Mouse (Mus musculus): ENCODE measurements at regions not wholly inside any gene's neighbourhood (a gene's known extent, or its start where the extent isn't known, plus 50 kb on each side); places are given as distances from the start of the nearest gene placed in this dataset.

DNA sequence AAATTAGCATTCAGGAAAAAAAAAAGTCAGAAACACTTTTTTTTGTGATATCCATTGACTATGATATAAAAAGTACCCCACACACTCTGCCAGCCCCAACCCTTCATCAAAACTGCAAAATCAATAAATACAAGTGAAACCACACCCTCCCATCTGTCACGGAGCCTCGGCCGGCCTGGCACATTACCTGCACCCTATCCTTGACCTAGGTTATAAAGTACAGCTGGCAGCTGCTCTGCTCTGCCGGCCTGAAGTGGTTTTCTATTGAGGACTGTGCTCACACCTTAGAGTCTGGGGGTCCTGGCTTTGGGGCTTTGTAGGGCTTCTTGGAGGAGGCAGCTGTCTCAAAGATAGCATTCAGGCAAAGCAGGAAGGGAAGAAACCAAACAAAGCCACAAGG, 120.6 kb upstream of the Arglu1 start:
- ATAC-seq (ENCODE audit: insufficient number of reproducible peaks, low FRiP score, low TSS enrichment, low read depth): no peak
- no peak for DNase-seq (ENCODE audit: low spot score)
- Histone ChIP-seq H3K36me3 (ENCODE audit: control insufficient read depth, insufficient read depth, low read length) (no peaks in the 10 kb centered on the region), H3K27me3 (ENCODE audit: control insufficient read depth, insufficient read depth, low read length) (no peaks in the 10 kb centered on the region), H3K9me3 (ENCODE audit: control insufficient read depth, low read length) (no peaks in the 10 kb centered on the region), H3K4me3 (ENCODE audit: low read depth, low read length) (no peak overlapping the region), H3K9ac (ENCODE audit: low read length) (no peak overlapping the region), H3K27ac (replicated peaks; ENCODE audit: low read depth, low read length) (no peak overlapping the region), H3K4me2 (ENCODE audit: low read depth, severe bottlenecking) (no peak overlapping the region), H3K4me1 (ENCODE audit: control insufficient read depth, insufficient read depth, low read length) (no peaks in the 10 kb centered on the region)
- 12% methylated on average over 4 of the region's 4 CpGs for WGBS

DNA sequence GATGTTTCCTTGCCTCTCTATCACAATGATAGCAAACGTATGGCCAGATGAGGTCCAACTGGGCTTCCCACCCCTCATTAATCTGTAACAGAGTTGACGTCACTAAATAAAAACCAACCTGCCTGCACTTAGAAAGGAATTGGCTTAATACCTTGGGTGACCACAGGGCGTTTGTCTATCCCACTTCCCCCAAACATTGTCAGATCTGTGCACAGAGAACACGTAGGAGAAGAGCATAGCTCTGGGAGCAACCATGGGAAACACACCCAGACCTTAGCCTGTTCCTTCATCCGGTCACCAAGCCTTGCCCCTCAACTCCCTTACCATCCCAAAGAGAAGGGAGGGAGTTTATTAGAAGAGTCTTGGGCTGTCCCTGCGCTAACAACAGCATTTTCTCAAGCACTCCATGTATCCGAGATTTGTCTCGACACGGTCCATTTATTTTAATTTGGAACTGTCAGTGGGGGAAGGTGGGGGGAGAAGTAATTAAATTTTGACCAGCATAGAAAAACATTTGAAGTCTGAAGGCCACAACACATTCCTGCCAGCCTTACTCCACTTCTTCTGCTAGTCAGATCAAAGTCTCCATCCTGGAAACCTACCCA, 119.6 kb upstream of the Arglu1 start:
- no peak for ATAC-seq (ENCODE audit: insufficient number of reproducible peaks, low FRiP score, low TSS enrichment, low read depth)

DNA sequence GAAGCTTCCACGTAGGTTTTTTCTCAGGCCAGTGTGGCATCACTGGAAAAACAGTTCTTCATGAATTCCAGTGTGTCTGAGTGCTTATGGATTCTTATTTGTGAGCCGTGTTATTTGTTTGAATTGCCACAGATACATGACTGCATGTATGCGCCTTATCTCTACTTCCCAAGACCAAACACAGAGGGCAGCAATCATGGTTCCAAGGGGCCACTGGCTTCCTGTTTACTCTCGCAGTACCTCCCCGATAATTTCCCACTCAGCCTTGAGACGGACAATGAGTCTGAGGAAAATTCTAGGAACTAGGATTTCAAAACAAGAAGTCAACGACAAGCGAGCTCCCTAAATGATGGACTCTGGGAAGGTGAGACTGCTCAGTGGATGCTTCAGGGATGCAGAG, 119.0 kb upstream of the Arglu1 start:
- H3K9ac ChIP-seq (ENCODE audit: low read length): no peak overlapping the region
- no peaks in the 10 kb centered on the region for H3K27me3 ChIP-seq (ENCODE audit: control insufficient read depth, insufficient read depth, low read length)
- H3K36me3 ChIP-seq (ENCODE audit: control insufficient read depth, insufficient read depth, low read length): no peaks in the 10 kb centered on the region
- 89% methylated on average over 8 of the region's 8 CpGs for WGBS
- no peak overlapping the region for H3K4me2 ChIP-seq (ENCODE audit: low read depth, severe bottlenecking)
- H3K4me1 ChIP-seq (ENCODE audit: control insufficient read depth, insufficient read depth, low read length): no peaks in the 10 kb centered on the region
- no peaks in the 10 kb centered on the region for H3K9me3 ChIP-seq (ENCODE audit: control insufficient read depth, low read length)
- ATAC-seq (ENCODE audit: insufficient number of reproducible peaks, low FRiP score, low TSS enrichment, low read depth) (no peak), DNase-seq (ENCODE audit: low spot score) (no peak)
- H3K27ac ChIP-seq (replicated peaks; ENCODE audit: low read depth, low read length): no peak overlapping the region
- H3K4me3 ChIP-seq (ENCODE audit: low read depth, low read length): no peak overlapping the region

More for the DNA sequence above, 119.6 kb upstream of the Arglu1 start:
- H3K4me3 ChIP-seq (ENCODE audit: low read depth, low read length): no peak overlapping the region
- no peaks in the 10 kb centered on the region for H3K9me3 ChIP-seq (ENCODE audit: control insufficient read depth, low read length)
- H3K36me3 ChIP-seq (ENCODE audit: control insufficient read depth, insufficient read depth, low read length): no peaks in the 10 kb centered on the region
- no peak for DNase-seq (ENCODE audit: low spot score)
- H3K9ac ChIP-seq (ENCODE audit: low read length): no peak overlapping the region
- H3K27me3 ChIP-seq (ENCODE audit: control insufficient read depth, insufficient read depth, low read length): no peaks in the 10 kb centered on the region
- no peak overlapping the region for H3K27ac ChIP-seq (replicated peaks; ENCODE audit: low read depth, low read length)
- no peaks in the 10 kb centered on the region for H3K4me1 ChIP-seq (ENCODE audit: control insufficient read depth, insufficient read depth, low read length)
- WGBS: 50% methylated on average over 9 of the region's 9 CpGs
- H3K4me2 ChIP-seq (ENCODE audit: low read depth, severe bottlenecking): no peak overlapping the region

DNA sequence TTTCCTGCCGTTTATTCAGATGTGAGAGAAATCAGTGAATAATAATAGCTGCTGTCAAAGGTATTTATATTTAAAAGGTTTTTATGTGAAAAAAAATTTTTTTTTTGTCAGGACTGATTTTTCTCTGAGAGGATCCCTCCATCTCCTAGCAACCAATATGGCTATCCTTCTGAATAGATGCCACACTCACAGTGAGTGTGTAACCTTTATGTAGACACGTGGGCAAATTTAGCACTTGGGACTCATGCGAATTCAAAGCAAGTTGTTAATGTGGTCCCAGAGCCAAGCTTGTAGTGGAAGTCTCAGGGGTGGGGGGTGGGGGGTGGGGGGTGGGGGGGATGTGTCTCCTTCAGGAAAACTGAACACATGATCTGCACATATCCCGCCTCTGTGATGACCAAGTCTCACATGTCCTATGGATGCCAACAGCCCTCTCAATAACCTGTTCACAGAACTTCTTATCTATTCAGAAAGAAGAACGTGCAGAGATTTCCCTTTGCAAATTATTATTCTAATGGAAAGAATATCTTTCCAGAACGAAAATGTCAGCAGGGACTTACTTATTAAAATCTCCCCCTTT, 112.5 kb upstream of the Arglu1 start:
- no peak overlapping the region for H3K27ac ChIP-seq (replicated peaks; ENCODE audit: low read depth, low read length)
- H3K27me3 ChIP-seq (ENCODE audit: control insufficient read depth, insufficient read depth, low read length): no peaks in the 10 kb centered on the region
- H3K4me3 ChIP-seq (ENCODE audit: low read depth, low read length): no peak overlapping the region
- ATAC-seq (ENCODE audit: insufficient number of reproducible peaks, low FRiP score, low TSS enrichment, low read depth) (no peak), DNase-seq (ENCODE audit: low spot score) (no peak)
- no peaks in the 10 kb centered on the region for H3K4me1 ChIP-seq (ENCODE audit: control insufficient read depth, insufficient read depth, low read length)
- WGBS: 80% methylated on average over 6 of the region's 6 CpGs
- no peak overlapping the region for H3K4me2 ChIP-seq (ENCODE audit: low read depth, severe bottlenecking)
- H3K9me3 ChIP-seq (ENCODE audit: control insufficient read depth, low read length): no peaks in the 10 kb centered on the region
- no peaks in the 10 kb centered on the region for H3K36me3 ChIP-seq (ENCODE audit: control insufficient read depth, insufficient read depth, low read length)
- no peak overlapping the region for H3K9ac ChIP-seq (ENCODE audit: low read length)

DNA sequence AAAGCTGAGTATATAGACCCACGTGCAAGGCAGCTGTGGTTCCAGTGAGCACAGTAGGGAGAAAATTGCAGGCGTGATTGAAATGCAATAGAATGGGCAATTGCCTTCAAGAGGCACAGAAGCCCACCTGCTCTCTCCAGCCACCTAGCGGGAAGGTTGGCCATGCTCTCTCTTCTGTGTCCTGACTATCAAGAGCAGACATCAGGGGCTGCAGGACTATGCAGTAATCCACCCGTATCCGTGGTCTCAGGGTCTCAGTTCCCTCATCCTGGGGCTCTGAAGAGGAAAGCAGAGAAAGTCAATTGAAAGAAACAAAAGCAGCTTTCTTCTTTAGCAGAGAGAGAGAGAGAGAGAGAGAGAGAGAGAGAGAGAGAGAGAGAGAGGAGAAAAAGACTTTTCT, 112.0 kb upstream of the Arglu1 start:
- DNase-seq (ENCODE audit: low spot score) (no peak), ATAC-seq (ENCODE audit: insufficient number of reproducible peaks, low FRiP score, low TSS enrichment, low read depth) (no peak)

GRCm38 (mm10) chr8:8801578-8801977, 111.3 kb upstream of the Arglu1 start:
- ATAC-seq (ENCODE audit: insufficient number of reproducible peaks, low FRiP score, low TSS enrichment, low read depth) (no peak), DNase-seq (ENCODE audit: low spot score) (no peak)
- no peaks in the 10 kb centered on the region for H3K36me3 ChIP-seq (ENCODE audit: control insufficient read depth, insufficient read depth, low read length)
- H3K9ac ChIP-seq (ENCODE audit: low read length): no peak overlapping the region
- H3K27me3 ChIP-seq (ENCODE audit: control insufficient read depth, insufficient read depth, low read length): no peaks in the 10 kb centered on the region
- no peaks in the 10 kb centered on the region for H3K9me3 ChIP-seq (ENCODE audit: control insufficient read depth, low read length)
- H3K27ac ChIP-seq (replicated peaks; ENCODE audit: low read depth, low read length): no peak overlapping the region
- H3K4me3 ChIP-seq (ENCODE audit: low read depth, low read length): no peak overlapping the region
- WGBS: 76% methylated on average over 5 of the region's 5 CpGs
- H3K4me1 ChIP-seq (ENCODE audit: control insufficient read depth, insufficient read depth, low read length): no peaks in the 10 kb centered on the region
- H3K4me2 ChIP-seq (ENCODE audit: low read depth, severe bottlenecking): no peak overlapping the region

More for the DNA sequence above, 112.0 kb upstream of the Arglu1 start:
- Histone ChIP-seq H3K4me1 (ENCODE audit: control insufficient read depth, insufficient read depth, low read length) (no peaks in the 10 kb centered on the region), H3K27ac (replicated peaks; ENCODE audit: low read depth, low read length) (no peak overlapping the region), H3K9ac (ENCODE audit: low read length) (no peak overlapping the region), H3K9me3 (ENCODE audit: control insufficient read depth, low read length) (no peaks in the 10 kb centered on the region), H3K4me3 (ENCODE audit: low read depth, low read length) (no peak overlapping the region), H3K36me3 (ENCODE audit: control insufficient read depth, insufficient read depth, low read length) (no peaks in the 10 kb centered on the region), H3K27me3 (ENCODE audit: control insufficient read depth, insufficient read depth, low read length) (no peaks in the 10 kb centered on the region), H3K4me2 (ENCODE audit: low read depth, severe bottlenecking) (no peak overlapping the region)
- 65% methylated on average over 5 of the region's 5 CpGs for WGBS

- Histone ChIP-seq H3K27ac (replicated peaks; ENCODE audit: low read depth, low read length) (no peak overlapping the region), H3K4me1 (ENCODE audit: control insufficient read depth, insufficient read depth, low read length) (0 out of 2 replicates have a peak, but pooled peaks cover 3% of the 10 kb centered on the region)
- 71% methylated on average over 3 of the region's 3 CpGs for WGBS
Observed at GRCm38 (mm10) chr8:8797521-8797920, 107.2 kb upstream of the Arglu1 start.

DNA sequence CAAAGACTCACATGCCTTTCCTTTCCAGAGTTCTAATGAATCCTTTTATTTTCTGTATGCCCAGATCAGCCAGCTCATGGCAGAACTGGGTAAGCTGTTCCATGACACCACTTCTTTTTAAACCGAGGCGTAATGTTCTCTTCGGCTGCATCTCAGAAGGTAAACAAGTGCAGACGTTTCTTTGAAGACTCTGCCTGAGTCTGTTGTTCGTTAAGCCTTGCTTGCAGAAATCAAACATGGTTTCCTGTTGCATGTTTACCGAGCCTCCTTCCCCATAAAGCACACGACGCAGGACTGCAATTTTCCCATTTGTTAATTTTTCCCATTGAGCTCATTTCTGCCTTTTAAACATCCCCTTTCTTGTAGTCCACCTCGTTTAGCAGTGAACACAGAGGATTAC, 106.6 kb upstream of the Arglu1 start:
- no peak overlapping the region for H3K27ac ChIP-seq (replicated peaks; ENCODE audit: low read depth, low read length)
- no peak for ATAC-seq (ENCODE audit: insufficient number of reproducible peaks, low FRiP score, low TSS enrichment, low read depth)

More at GRCm38 (mm10) chr8:8797521-8797920, 107.2 kb upstream of the Arglu1 start:
- ATAC-seq (ENCODE audit: insufficient number of reproducible peaks, low FRiP score, low TSS enrichment, low read depth): no peak
- no peak overlapping the region for H3K4me2 ChIP-seq (ENCODE audit: low read depth, severe bottlenecking)
- H3K9ac ChIP-seq (ENCODE audit: low read length): no peak overlapping the region
- no peaks in the 10 kb centered on the region for H3K36me3 ChIP-seq (ENCODE audit: control insufficient read depth, insufficient read depth, low read length)
- H3K9me3 ChIP-seq (ENCODE audit: control insufficient read depth, low read length): no peaks in the 10 kb centered on the region
- H3K27me3 ChIP-seq (ENCODE audit: control insufficient read depth, insufficient read depth, low read length): no peaks in the 10 kb centered on the region
- DNase-seq (ENCODE audit: low spot score): no peak
- H3K4me3 ChIP-seq (ENCODE audit: low read depth, low read length): no peak overlapping the region

DNA sequence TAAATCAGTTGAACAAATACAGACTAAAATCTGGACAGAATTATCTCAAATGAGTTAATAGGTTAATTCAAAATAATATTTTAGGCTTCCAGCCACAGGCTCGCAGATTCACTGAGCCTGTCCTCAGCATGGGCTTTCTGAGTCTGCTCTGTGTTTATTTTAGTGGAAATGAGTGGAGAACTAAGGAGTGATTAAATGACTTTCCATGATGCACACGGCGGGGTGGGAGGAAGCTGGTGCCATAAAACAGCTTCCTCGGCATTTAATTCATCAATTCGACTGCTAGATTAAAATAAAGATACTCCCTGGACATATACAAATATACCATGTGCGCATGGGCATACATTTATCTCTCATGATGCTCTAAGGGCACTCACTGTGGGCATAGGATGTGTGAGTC, 104.4 kb upstream of the Arglu1 start:
- H3K27ac ChIP-seq (replicated peaks; ENCODE audit: low read depth, low read length): no peak overlapping the region
- DNase-seq (ENCODE audit: low spot score) (no peak), ATAC-seq (ENCODE audit: insufficient number of reproducible peaks, low FRiP score, low TSS enrichment, low read depth) (no peak)
- H3K4me1 ChIP-seq (ENCODE audit: control insufficient read depth, insufficient read depth, low read length): 0 out of 2 replicates have a peak, but pooled peaks cover 3% of the 10 kb centered on the region
- no peak overlapping the region for H3K4me3 ChIP-seq (ENCODE audit: low read depth, low read length)
- no peak overlapping the region for H3K4me2 ChIP-seq (ENCODE audit: low read depth, severe bottlenecking)
- H3K9ac ChIP-seq (ENCODE audit: low read length): no peak overlapping the region
- H3K27me3 ChIP-seq (ENCODE audit: control insufficient read depth, insufficient read depth, low read length): no peaks in the 10 kb centered on the region
- H3K9me3 ChIP-seq (ENCODE audit: control insufficient read depth, low read length): no peaks in the 10 kb centered on the region
- 29% methylated on average over 6 of the region's 6 CpGs for WGBS
- H3K36me3 ChIP-seq (ENCODE audit: control insufficient read depth, insufficient read depth, low read length): no peaks in the 10 kb centered on the region

More for the DNA sequence above, 106.6 kb upstream of the Arglu1 start:
- H3K4me2 ChIP-seq (ENCODE audit: low read depth, severe bottlenecking): no peak overlapping the region
- no peaks in the 10 kb centered on the region for H3K9me3 ChIP-seq (ENCODE audit: control insufficient read depth, low read length)
- no peaks in the 10 kb centered on the region for H3K36me3 ChIP-seq (ENCODE audit: control insufficient read depth, insufficient read depth, low read length)
- no peak overlapping the region for H3K4me3 ChIP-seq (ENCODE audit: low read depth, low read length)
- DNase-seq (ENCODE audit: low spot score): no peak
- 0 out of 2 replicates have a peak, but pooled peaks cover 3% of the 10 kb centered on the region for H3K4me1 ChIP-seq (ENCODE audit: control insufficient read depth, insufficient read depth, low read length)
- 11% methylated on average over 9 of the region's 9 CpGs for WGBS
- H3K27me3 ChIP-seq (ENCODE audit: control insufficient read depth, insufficient read depth, low read length): no peaks in the 10 kb centered on the region
- H3K9ac ChIP-seq (ENCODE audit: low read length): no peak overlapping the region
